Mouse (Mus musculus) heart, postnatal 36 days (tissue): ENCODE data around the gene Vps36. TPM values are rescaled to one million over a fixed set of nuclear protein-coding genes. Genes with fewer than 3 reads are reported as not detected.
A peak's percentile ranks its signal among the peaks of the same experiment; 100 is the strongest.

Experiments
- DNase-seq, 2 experiments: peaks; one replicate each; pipeline ENCODE4 v3.0.0; 2021 to 2022
- intact Hi-C: fragments of 180-260 bp; cut with DNase I; formaldehyde crosslinking; loops from one replicate; pipeline ENCODE4 v1.15.1; 2025
- total RNA-seq, 2 experiments: library from RNA; stranded (reverse); gene quantifications; 2 replicates each; pipeline ENCODE4 v1.2.3; 2021

The Vps36 gene
- 10 to 100 TPM; 23.7 to 31.2 TPM for total RNA-seq

DNA sequence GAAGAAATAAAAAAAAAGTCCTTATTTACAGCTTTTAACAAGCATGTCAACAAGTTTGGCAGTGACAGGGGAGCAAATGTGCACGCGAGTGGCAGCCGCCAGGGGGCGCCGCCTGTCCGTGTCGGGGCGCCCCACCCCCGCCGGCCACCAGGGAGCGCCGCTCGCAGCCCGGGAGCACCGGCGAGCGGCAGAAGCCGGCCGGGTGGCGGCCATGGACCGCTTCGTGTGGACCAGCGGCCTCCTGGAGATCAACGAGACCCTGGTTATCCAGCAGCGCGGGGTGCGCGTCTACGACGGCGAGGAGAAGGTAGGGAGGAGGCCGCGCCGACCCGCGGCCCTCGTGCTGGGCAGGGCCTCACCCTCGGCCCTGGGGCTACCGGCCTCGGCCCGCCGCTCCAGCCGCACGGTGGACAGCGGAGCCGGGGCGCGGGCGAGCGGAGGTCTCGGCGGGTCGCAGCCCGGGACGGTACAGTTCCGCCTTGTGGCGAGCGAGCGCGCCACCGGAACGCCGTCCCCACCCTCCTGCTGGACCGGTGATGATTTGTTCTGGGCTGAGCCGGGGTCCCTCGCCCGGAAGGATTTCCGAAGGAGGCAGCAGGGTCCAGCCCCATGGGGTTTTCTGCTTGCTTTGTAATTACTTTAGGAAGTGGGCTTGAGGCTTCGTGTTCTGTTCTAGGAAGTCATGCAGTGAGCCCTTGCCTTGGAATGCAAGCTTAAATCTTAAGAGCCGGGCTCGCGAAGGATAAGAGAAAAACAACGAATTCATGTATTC, at the start of gene Vps36:
Vps36 (plus strand) TSS at position 150 of the 772 bp plus-strand sequence.
- intact Hi-C loops: loop anchor here (1.0 to 10.0 kb wide), 5 partner anchors 34 to 204 kb away; partner anchors contain the start of genes Slc25a15 and Thsd1
- DNase-seq: peak; percentile 93 to 96

DNA sequence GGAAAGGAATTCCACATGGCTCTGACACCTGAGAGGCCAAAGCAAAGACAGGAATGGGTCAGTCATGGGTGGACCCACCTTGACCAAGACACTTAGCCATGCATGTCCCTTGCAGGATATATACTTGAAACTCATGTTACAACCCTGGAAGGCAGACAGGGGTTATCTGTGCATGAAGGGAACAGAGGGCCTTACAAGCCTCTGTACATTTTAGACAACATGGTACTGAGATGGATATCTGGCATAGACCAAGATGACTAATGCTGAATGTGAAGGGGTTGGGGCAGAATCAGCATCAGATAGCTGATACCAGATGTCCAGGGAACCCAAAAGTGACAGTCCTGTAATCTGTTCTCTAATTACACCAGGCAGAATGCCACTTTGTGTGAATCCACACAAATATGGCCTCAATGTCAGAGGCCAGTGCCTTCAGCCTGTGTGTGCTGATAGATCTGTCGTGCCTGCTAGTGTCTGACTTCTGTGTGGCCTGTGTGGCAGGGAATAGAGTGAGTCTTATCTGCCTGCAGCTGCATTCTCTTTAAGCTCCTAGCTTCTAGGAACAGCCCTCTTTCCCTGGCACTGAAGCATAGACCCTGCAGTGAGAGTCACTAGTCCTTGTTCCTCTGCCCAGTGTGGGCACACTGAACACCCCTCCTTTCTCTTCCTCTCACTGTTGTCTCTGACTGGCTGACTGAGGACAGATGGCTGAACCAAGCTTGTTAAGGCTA, 48.7 kb upstream of the Vps36 start:
- no peak for DNase-seq
- intact Hi-C loops: no loop called here

DNA sequence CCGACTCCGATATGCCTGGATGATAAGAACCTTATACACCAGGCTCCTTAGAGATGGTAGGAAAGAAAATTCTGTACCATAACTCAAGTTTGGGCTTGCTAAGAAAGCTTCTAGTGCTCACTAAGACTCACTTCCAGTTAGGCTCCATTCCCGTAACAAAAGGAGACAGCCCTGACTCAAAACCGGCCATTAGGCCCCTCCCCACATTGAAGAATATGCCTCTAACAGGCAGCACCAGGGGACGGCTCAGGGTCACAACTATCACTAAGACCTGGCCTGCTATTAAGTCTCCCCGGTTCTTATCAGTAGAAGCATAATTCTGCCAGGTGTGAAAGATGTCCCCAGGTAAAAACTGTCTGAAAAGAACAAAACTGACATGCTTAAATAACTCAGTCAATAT, 46.8 kb upstream of the Vps36 start:
- intact Hi-C loops: no loop called here
- no peak for DNase-seq

DNA sequence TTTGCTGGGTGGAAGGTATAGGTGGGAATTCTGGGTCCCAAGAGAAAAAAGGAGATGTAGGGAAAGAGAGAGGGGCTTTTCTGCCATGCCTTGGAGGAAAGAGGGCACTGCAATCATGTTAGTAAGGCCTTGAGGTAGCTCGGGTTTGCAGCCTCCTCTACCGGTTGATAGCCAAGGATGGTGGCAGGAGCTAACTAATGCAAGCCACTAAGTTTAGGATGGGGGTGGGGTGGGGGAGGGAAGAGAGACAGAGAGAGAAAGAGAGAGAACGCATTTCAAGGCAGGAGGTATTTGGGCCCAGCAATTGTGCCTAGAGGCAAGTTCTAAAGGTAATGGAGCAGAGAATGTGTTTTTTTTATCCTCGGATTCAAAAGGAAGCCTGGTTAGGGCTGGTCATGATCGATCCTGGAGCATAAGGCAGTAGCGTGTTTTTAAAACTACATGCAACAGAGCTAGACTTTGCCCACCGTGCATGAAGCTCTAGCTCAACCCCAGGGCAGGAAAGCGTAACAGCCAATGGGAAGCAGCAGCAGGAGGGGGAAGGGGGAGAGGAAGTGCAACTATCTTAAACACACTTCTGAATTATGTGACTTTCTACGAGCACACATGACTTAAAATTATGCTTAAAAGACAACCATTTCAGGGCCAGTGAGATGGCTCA, 44.8 kb upstream of the Vps36 start:
- intact Hi-C loops: no loop called here
- DNase-seq: no peak

DNA sequence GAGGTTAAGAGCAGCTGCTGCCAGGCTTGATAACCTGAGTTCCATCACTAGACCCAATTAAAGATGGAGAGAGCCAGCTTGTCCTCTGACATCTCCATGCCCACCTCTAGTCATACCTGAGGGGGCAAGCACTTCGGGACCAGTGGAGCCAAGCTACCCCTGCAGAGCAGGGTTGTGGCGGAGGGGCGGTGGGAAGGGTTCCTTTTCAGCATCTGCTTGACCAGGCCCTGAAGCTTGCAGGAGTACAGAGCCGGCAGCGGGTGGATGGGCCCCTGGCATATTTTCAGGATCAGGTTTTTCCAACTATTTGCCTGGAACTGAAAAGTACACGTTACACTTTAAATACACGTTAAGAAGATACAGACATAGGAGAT, 44.3 kb upstream of the Vps36 start:
- no peak for DNase-seq
- intact Hi-C loops: no loop called here

DNA sequence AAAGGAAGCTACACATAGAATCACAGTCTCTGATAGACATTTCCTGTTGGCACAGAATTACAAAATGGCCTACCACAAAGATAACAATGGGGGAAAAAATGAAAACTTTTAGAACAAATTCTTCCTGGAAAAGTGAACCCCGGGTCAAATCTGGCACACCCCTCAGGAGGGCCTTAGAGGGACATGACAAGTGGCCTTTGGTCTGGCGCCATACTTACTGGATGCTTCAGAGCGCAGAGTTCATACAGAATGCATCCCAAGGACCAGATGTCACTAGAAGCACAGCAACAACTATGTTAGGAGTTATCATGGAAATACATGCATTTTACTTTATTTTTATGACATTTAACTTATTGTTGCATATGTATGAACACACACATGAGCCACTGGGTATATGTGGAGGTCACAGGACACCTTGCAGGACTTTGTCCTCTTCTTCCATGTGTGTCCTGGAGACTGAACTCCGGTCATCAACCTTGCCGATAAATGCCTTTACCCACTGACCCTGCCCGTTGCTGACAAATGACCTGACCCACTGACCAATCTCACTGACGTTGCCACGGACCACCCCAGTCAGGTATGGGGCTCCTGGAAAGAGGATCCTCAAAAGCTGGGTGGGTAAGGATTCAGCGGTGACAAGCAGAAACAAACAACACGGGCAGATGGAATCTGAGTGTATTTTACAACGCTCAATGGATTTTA, 42.8 kb upstream of the Vps36 start:
- intact Hi-C loops: no loop called here
- no peak for DNase-seq

DNA sequence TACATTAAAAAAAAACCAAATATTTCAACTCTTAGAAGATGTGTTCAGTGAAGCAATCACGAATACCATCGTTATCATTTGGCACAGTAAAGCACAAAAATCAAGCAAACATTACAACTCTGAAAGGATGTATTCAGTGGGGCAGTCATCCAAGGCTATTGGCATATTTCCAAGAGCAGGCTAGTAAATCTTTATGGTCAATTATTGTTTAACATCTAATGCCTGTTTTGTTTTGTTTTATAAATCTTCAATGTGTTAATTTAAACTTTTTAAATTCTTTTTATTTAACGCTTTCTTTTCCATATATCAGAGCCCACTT, 42.3 kb upstream of the Vps36 start:
- DNase-seq: no peak
- intact Hi-C loops: no loop called here

DNA sequence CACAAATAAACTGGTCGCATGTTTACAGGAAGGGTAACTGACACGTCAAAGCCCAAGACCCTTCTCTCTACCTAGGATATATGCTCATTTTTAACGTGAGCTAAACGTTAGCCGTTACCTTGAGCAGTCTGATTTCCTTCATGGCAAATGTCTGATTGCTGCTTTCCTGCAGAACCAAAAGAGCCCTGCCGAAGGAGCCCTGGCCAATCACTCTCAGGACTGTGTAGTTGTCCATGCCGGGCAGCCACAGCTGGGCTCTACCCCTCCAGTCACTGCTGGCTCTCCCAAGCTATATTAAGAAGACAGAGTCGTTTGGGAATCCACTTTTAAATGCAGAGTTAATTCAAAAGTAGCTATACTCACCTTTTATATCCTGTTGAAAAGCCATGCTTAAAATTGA, 30.4 kb upstream of the Vps36 start:
- DNase-seq: no peak
- intact Hi-C loops: no loop called here

DNA sequence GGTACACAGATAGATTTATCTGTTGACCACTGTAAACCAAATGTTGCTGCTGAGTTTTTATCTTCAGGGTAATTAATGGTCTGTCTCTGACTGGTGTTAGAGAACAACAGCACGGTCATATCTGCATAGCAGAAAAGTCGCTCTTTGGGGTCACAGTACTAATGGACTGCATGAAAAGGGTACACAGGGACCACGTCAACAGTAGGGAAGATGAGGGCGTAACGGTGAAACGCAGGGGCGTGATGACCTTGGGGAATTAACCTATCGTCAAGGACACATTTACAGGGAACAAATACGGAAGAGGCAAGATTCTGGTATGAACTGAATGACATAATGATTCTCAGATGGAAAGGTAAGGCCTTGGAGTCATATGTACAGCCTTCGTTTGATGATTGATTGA, 28.2 kb upstream of the Vps36 start:
- intact Hi-C loops: loop anchor here (2.0 kb wide), 1 partner anchor 104 kb away; the partner anchor contains the start of genes Alg11 and Atp7b
- DNase-seq: no peak

DNA sequence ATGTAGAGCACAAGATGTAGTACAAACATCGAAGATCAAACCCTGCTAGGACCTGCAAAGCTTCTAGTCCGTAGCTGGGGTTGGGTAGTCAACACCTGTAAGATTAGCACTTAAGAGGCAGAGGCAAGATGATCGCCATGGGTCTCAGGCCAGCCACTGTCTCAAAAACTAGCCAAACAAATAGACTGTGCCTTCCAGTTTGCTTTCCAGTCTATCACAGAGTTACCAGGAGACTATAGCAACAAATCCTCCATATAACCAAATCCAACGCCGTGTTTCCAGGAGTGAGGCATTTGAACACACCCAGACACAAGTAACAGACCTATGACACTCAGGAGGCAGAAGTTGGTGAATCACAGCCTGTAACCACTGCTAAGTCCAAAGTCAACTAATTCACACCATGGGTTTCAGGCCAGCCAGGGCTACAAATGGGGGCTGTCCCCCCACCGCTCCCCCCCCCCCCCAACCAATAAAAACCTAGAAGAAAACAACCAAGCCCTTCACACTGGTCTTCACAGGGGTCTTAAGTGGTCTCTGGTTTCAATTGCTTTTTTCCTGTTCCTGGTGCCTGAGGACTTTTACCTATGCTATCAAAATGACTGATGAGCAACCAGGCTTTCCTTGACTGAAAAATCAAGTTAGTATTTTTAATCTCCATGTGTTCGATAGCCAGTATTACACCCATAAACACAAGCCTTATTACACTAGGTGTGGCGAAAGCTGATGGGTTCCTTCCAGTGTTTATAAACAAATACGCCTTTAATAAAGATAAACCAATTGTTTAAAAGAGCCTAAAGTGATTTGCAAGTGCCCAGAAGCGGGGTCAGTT, 27.1 kb upstream of the Vps36 start:
- intact Hi-C loops: loop anchor here (2.0 to 5.0 kb wide), 3 partner anchors 19 to 173 kb away; partner anchors contain the start of genes Alg11, Atp7b and Ckap2
- DNase-seq: no peak

DNA sequence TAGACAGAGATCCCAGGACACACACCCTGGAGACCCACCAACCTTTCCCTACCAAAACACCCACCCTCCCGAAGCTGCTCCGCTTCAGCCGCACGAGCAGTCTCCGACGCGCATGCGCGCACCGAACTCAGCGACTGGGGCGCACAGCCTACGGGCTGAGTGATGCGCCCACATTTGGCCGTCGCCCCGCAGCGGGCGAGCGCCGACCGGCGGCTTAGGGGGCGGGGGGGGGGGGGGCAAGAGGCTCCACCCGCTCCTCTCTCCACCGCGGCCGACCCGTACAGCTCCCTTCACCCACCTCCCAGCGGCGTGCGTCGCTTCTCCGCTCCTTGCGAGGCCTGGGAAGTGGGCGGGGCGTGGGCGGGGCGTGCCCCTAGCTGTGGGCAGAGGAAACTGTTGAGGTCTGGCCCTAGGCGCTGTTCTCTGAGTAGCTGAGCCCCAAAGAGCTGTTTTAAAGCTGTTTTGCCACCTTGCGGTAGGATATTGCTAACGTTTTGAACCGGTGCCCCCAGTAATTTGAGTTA, 26.5 kb upstream of the Vps36 start, which contains the start of gene Nek3:
Nek3 (minus strand) TSS at position 356 of the 524 bp plus-strand sequence.
- intact Hi-C loops: loop anchor here (2.0 to 5.0 kb wide), 2 partner anchors 19 to 174 kb away; partner anchors contain the start of gene Ckap2
- DNase-seq: peak; percentile 80 to 85

DNA sequence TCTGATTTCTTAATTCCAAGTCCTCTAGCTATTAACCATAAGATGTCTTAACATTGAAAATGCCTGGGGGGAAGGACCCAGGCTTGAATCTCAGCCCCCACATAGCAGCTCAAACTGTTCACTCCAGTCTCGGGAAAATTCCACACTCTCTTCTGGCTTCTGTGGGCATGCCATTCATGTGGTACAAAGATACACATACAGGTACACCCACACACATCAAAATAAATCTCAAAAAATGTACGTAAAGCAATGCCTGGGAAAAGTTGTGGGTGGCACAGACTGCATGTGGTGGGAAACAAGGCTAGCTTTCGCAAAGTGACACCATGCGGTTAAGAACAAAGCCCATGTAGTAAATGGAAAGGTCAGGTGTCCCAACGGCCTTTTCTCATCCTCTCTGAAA, 23.4 kb upstream of the Vps36 start:
- DNase-seq: no peak
- intact Hi-C loops: loop anchor here (5.0 kb wide), 1 partner anchor 177 kb away; no protein-coding TSS in a partner anchor

DNA sequence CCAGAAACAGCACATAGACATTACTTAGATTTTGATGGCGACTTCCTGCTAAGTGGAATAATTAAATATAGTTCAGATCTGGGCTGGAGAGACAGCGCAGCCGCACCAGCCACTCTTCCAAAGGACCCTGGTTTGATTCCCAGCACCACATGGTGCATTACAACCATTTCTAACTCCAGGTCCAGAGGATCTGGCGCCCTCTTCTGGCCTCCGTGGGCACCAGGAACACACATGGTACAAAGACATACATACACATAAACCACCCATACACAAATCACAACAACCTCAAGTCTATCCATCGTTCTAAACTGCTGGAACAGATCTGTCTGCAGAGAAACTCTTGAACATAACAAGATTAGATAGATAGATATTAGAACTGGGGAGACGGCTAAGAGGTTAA, 16.6 kb upstream of the Vps36 start:
- no peak for DNase-seq
- intact Hi-C loops: no loop called here

DNA sequence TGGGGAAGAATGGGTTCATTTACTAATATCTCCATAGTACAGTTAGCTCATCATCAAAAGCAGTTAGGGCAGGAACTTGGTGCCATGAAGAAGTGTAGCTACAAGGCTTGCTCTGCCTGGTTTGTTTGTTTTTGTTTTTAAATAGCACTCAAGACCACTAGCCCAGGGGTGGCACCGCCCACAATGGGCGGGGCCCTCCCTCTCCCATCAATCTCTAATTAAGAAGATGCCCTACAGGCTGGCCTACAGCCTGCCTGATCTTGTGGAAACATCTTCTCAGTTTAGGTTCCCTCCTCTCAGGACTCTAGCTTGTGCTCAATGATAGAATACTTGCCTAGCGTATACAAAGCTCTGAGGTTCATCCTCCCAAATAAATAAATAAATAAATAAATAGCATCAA, 7.7 kb upstream of the Vps36 start:
- DNase-seq: no peak
- intact Hi-C loops: loop anchor here (2.0 kb wide), 1 partner anchor 18 kb away; the partner anchor contains the start of gene Nek3

DNA sequence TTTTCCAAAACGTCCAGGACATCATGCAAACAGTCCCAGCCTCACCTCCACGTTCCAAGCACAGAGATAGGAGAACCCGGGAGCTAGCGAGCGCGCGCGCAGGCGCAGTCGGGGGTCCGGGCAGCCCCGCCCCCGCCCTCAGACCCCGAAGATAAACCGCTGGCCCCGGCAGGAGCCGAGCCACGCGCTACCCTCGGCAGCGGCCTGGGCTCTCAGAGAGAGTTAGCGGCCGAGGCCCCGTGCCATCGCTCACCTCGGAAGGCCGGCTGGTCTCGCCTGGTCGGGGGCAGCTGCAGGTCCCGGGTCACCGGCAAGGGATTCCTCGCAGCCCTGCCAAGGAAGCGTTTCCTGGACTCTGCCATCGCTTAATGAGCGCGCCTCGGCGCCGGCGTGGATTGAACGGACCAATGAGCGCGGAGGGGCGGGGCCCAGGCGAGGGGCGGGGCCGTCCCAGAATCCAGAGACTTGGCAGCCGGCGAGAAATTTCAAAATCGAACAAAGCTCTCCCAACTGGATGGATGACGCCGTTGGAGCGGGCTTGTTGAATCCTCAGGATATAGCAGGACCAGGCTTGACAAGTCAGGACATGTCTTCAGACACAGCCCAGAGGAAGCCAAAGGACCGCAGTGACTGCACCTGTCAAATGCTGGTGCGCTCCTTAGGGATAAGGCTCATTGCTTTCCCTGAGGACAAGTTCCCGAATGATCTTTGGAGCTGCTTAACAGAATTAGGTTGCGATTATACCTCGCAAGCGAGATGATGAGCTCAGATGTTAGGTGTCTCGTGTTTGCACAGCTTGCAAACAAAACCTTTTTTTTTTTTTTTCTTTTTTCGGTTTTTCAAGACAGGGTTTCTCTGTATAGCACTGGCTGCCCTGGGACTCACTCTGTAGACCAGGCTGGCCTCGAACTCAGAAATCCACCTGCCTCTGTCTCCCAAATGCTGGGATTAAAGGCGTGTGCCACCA, 6.9 kb upstream of the Vps36 start, which contains the start of gene Ckap2:
Ckap2 (minus strand) TSS at position 389 of the 967 bp plus-strand sequence.
- intact Hi-C loops: loop anchor here (2.0 kb wide), 1 partner anchor 19 kb away; the partner anchor contains the start of gene Nek3
- DNase-seq: peak; percentile 88

DNA sequence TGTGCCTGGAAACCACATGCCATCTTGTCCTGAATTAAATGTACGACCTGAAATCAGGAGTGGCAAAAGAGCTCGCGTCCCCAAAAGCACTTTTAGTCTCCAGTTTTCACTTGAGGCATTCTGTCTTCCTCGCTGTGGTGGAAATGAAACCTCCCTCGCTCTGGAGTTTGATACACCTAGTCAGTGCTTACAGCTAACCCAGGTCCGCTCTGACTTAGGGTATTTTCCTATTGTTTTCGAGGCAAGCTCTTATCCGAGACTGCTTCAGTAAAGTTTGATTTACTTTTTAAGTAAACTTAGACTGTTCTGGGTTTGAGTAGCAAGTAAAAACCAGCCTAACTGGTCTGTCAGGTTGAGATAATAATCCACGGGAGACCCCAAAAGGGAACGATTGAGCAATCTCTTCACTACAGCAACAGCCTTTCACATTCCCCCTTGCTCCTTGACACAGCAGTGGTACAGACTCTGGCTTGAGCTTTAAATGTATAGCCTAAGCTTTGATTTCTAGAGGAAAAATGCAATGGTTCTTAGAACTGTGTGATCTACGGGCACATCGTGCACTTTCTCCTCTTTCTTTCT, 912 bp downstream of the Vps36 start:
- intact Hi-C loops: loop anchor here (2.0 to 10.0 kb wide), 4 partner anchors 33 to 204 kb away; partner anchors contain the start of genes Slc25a15 and Thsd1
- no peak for DNase-seq

DNA sequence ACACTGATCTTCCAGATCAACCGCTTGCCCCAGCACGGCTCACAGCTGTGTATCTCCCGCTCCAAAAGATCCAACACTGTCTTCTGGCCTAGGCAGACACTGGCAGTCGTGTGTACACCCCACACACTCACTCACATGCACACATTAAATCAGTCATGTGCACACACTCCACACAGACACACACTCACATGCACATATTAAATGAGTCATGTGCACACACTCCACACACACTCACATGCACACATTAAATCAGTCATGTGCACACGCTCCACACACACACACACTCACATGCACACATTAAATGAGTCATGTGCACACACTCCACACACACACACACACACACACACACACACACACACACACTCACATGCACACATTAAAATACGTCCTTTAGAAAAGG, 5.3 kb downstream of the Vps36 start:
- DNase-seq: no peak
- intact Hi-C loops: loop anchor here (10.0 kb wide), 1 partner anchor 107 kb away; no protein-coding TSS in a partner anchor
